Mouse (Mus musculus): ENCODE data around the gene Hrh3.

DNA sequence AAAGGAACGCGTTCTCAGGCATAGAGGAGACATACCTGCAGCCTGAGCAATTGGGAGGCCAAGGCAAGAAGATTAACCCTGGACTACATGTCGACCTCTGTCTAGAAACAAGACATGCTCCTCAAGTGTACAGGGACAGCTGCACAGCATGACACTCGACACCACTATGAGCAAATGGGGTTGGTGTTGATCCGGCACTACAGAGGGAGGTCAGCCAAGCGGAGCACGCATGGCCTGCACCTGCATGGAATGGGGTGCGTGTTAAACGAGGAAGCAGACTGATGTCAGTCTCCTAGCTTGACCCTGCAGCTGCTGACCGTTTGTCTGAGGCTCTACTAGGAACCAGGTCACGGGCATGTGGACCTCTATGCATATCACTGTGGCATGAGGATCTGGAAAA is 14.0 kb downstream of the Hrh3 start:
- no peak for TF ChIP-seq EP300 (IDR thresholded peaks at IDR 0.05; ENCODE audit: insufficient read depth, low read depth, low read length)
- no peak for TF ChIP-seq CTCF (IDR thresholded peaks at IDR 0.05)
- TF ChIP-seq POLR2A (IDR thresholded peaks at IDR 0.05; ENCODE audit: insufficient read depth, low read depth, low read length), result no peak

Measured in heart, adult 2 months (tissue).